Mouse (Mus musculus) urinary bladder, adult 2 months (tissue): ENCODE results near the gene Zfp59. TPM values are rescaled to one million over a fixed set of nuclear protein-coding genes. Genes with fewer than 3 reads are reported as not detected.
"Not testable (repeated sequence)": the region's sequence is repeated elsewhere in the genome, so short reads cannot be mapped to it uniquely, and the experiment has no call there.

ENCODE experiments used
- DNase-seq: peaks from one replicate; pipeline ENCODE4 v3.0.0; 2022; ENCODE audit warnings: low spot score
- polyA plus RNA-seq: library from polyadenylated mRNA; depleted of rRNA; stranded (reverse); fragments of >200 nt; gene quantifications from 2 replicates; pipeline ENCODE4 v1.2.3, GENCODE M21; 2012; rRNA removed

The Zfp59 gene
- polyA plus RNA-seq, 1 experiment = 3.8 TPM

GRCm38 (mm10) chr7:27862578-27862977 lies 24.2 kb downstream of the Zfp59 start:
- not testable (repeated sequence) for DNase-seq

GRCm38 (mm10) chr7:27881721-27882120 lies 43.3 kb downstream of the Zfp59 start:
- DNase-seq = no peak

- no peak for DNase-seq
Measured at GRCm38 (mm10) chr7:27900601-27901000, 62.2 kb downstream of the Zfp59 start.

- no peak for DNase-seq
Measured at GRCm38 (mm10) chr7:27905061-27905848, 66.8 kb downstream of the Zfp59 start.

Other genes with a start within 250 kb of the Zfp59 start
- gene Akt2, start 247.1 kb upstream of the Zfp59 start, polyA plus RNA-seq = 78.4 and 96.7 TPM in 2 replicates
- gene Ttc9b, start 184.7 kb upstream of the Zfp59 start, polyA plus RNA-seq = 0.04 TPM in 1 of 2 replicates, not detected in the other
- gene Map3k10, start 164.0 kb upstream of the Zfp59 start, polyA plus RNA-seq = 14.7 and 18.1 TPM in 2 replicates
- gene Zfp607b, start 149.3 kb upstream of the Zfp59 start, polyA plus RNA-seq = 2.3 and 2.5 TPM in 2 replicates
- gene Zfp60, start 107.2 kb upstream of the Zfp59 start, polyA plus RNA-seq = 6.3 and 8.1 TPM in 2 replicates
- 4.3 and 5.3 TPM in 2 replicates for gene Zfp626, start 31.4 kb upstream of the Zfp59 start, polyA plus RNA-seq
- gene Zfp607a, start 18.9 kb downstream of the Zfp59 start, polyA plus RNA-seq = 3.1 and 3.3 TPM in 2 replicates
- 7.2 and 7.6 TPM in 2 replicates for gene Zfp974, start 90.9 kb downstream of the Zfp59 start, polyA plus RNA-seq
- gene Zfp780b, start 140.6 kb downstream of the Zfp59 start, polyA plus RNA-seq = 6.4 and 8.0 TPM in 2 replicates
- gene Zfp850, start 175.5 kb downstream of the Zfp59 start, polyA plus RNA-seq = 0.84 and 0.88 TPM in 2 replicates
- 143 and 175 TPM in 2 replicates for gene Psmc4, start 211.5 kb downstream of the Zfp59 start, polyA plus RNA-seq
- gene Fcgbp, start 232.6 kb downstream of the Zfp59 start, polyA plus RNA-seq = 1.3 TPM in 2 replicates